Mouse (Mus musculus) gastrocnemius, postnatal 36 days (tissue): ENCODE data around the gene Satb2. TPM values are rescaled to one million over a fixed set of nuclear protein-coding genes. Genes with fewer than 3 reads are reported as not detected.

Experiments
- DNase-seq, 2 experiments: peaks; one replicate each; pipeline ENCODE4 v3.0.0; 2022
- intact Hi-C: fragments of 180-260 bp; cut with DNase I; formaldehyde crosslinking; loops from one replicate; pipeline ENCODE4 v1.15.1; 2025
- long read RNA-seq, 2 experiments: library from polyadenylated mRNA; stranded (forward); transcript quantifications; one replicate each; pipeline ENCODE4 v2.0.0; 2021
- total RNA-seq, 2 experiments: library from RNA; stranded (reverse); gene quantifications; 2 replicates each; pipeline ENCODE4 v1.2.3; 2021

Gene Satb2
- total RNA-seq: under 1 TPM; 0.26 to 0.62 TPM
- long read RNA-seq, experiment 1: 0 reads
- long read RNA-seq, experiment 2: 0 reads

GRCm38 (mm10) chr1:56978151-56978700, at the start of gene Satb2:
Satb2 (minus strand) TSS chr1:56978650.
- intact Hi-C loops: no loop called here
- no peak for DNase-seq

GRCm38 (mm10) chr1:57018941-57019340, 40.5 kb upstream of the Satb2 start:
- intact Hi-C loops: no loop called here
- no peak for DNase-seq

- DNase-seq: no peak
- intact Hi-C loops: no loop called here
These were observed 35.4 kb upstream of the Satb2 start for GRCm38 (mm10) chr1:57013856-57014255.

- intact Hi-C loops: no loop called here
- no peak for DNase-seq
These were observed 30.7 kb upstream of the Satb2 start for GRCm38 (mm10) chr1:57009171-57009570.

GRCm38 (mm10) chr1:56995041-56995440, 16.6 kb upstream of the Satb2 start:
- intact Hi-C loops: no loop called here
- DNase-seq: no peak

- DNase-seq: no peak
- intact Hi-C loops: no loop called here
These were observed 13.9 kb upstream of the Satb2 start for GRCm38 (mm10) chr1:56992310-56992709.

- intact Hi-C loops: no loop called here
These were observed 13.2 kb upstream of the Satb2 start for GRCm38 (mm10) chr1:56991613-56992012.

GRCm38 (mm10) chr1:56984483-56984810, 6.0 kb upstream of the Satb2 start:
- intact Hi-C loops: loop anchor here (10.0 kb wide), 1 partner anchor 1850 kb away; the partner anchor contains the start of gene Mob4

More at GRCm38 (mm10) chr1:56991613-56992012, 13.2 kb upstream of the Satb2 start:
- DNase-seq: no peak

GRCm38 (mm10) chr1:56983771-56984482, 5.5 kb upstream of the Satb2 start:
- no peak for DNase-seq
- intact Hi-C loops: loop anchor here (10.0 kb wide), 1 partner anchor 1849 kb away; the partner anchor contains the start of gene Mob4

More at GRCm38 (mm10) chr1:56984483-56984810, 6.0 kb upstream of the Satb2 start:
- DNase-seq: no peak

- intact Hi-C loops: loop anchor here (10.0 kb wide), 1 partner anchor 1848 kb away; the partner anchor contains the start of gene Mob4
- no peak for DNase-seq
These were observed 4.7 kb upstream of the Satb2 start for GRCm38 (mm10) chr1:56983100-56983590.

- DNase-seq: no peak
- intact Hi-C loops: loop anchor here (10.0 kb wide), 1 partner anchor 1848 kb away; the partner anchor contains the start of gene Mob4
These were observed 4.2 kb upstream of the Satb2 start for GRCm38 (mm10) chr1:56982631-56983030.

GRCm38 (mm10) chr1:56981947-56982555, 3.6 kb upstream of the Satb2 start:
- intact Hi-C loops: loop anchor here (10.0 kb wide), 1 partner anchor 1847 kb away; the partner anchor contains the start of gene Mob4
- no peak for DNase-seq

GRCm38 (mm10) chr1:56981508-56981907, 3.1 kb upstream of the Satb2 start:
- intact Hi-C loops: loop anchor here (10.0 kb wide), 1 partner anchor 1847 kb away; the partner anchor contains the start of gene Mob4
- no peak for DNase-seq

GRCm38 (mm10) chr1:56980631-56981275, 2.3 kb upstream of the Satb2 start:
- intact Hi-C loops: loop anchor here (10.0 kb wide), 1 partner anchor 1846 kb away; the partner anchor contains the start of gene Mob4
- no peak for DNase-seq

GRCm38 (mm10) chr1:56979531-56980395, 1.3 kb upstream of the Satb2 start:
- no peak for DNase-seq
- intact Hi-C loops: loop anchor here (10.0 kb wide), 1 partner anchor 1845 kb away; the partner anchor contains the start of gene Mob4

- intact Hi-C loops: no loop called here
- peak; percentile 52 to 60 for DNase-seq
These were observed 999 bp downstream of the Satb2 start for GRCm38 (mm10) chr1:56977201-56978100.

- no peak for DNase-seq
- intact Hi-C loops: no loop called here
These were observed 1.7 kb downstream of the Satb2 start for GRCm38 (mm10) chr1:56976825-56977104.

GRCm38 (mm10) chr1:56976044-56976824, 2.2 kb downstream of the Satb2 start:
- no peak for DNase-seq
- intact Hi-C loops: no loop called here
